Mouse (Mus musculus): ENCODE measurements around the gene Pcx. TPM values are rescaled to one million over a fixed set of nuclear protein-coding genes. Genes with fewer than 3 reads are reported as not detected.

Pcx gene
- polyA plus RNA-seq (2012; rRNA removed): 22.0 and 22.3 TPM in 2 replicates

- DNase-seq (ENCODE audit: low spot score): peak; percentile 95
These were observed at the start of gene Pcx for GRCm38 (mm10) chr19:4509986-4510963. Gene Pcx (plus strand): TSS chr19:4510472.

GRCm38 (mm10) chr19:4461981-4462380 is 48.3 kb upstream of the Pcx start:
- DNase-seq (ENCODE audit: low spot score): no peak

DNA sequence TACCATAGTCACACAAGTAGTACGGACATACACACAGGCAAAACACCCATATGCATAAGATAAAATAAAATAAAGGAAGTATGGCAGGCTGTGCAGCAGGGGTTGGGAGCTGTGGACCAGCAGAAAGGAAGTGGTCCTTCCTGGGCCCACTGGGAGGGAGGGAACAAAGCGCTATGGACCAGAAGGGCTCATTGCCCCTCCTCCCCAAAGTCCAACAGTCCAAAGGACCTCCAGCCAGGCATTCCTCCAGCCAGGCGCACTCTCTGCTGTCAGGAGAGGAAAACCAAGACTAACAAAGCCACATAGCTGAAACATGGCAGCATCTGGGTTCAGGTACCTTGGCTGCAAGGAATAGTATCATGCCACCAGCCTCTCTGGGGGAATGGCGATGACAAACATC is 45.6 kb upstream of the Pcx start:
- DNase-seq (ENCODE audit: low spot score): no peak

- no peak for DNase-seq (ENCODE audit: low spot score)
These were observed 41.9 kb upstream of the Pcx start for GRCm38 (mm10) chr19:4468363-4468762.

DNA sequence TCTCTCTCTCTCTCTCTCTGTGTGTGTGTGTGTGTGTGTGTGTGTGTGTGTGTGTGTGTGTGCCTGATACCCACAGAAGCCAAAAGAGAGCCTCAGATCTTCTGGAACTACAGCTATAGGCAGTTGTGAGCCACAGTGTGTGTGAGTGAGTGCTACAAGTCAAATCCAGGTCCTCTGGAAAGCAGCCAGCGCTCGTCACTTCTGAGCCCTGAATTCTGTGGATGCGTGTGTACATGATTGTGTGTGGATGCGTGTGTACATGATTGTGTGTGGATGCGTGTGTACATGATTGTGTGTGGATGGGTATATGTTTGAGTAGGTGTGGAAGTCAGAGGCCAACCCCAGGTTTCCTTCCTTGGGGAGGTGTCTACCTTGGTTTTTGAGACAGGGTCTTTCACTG is 36.7 kb upstream of the Pcx start:
- DNase-seq (ENCODE audit: low spot score): no peak

GRCm38 (mm10) chr19:4474739-4475138 is 35.5 kb upstream of the Pcx start:
- DNase-seq (ENCODE audit: low spot score): no peak

DNA sequence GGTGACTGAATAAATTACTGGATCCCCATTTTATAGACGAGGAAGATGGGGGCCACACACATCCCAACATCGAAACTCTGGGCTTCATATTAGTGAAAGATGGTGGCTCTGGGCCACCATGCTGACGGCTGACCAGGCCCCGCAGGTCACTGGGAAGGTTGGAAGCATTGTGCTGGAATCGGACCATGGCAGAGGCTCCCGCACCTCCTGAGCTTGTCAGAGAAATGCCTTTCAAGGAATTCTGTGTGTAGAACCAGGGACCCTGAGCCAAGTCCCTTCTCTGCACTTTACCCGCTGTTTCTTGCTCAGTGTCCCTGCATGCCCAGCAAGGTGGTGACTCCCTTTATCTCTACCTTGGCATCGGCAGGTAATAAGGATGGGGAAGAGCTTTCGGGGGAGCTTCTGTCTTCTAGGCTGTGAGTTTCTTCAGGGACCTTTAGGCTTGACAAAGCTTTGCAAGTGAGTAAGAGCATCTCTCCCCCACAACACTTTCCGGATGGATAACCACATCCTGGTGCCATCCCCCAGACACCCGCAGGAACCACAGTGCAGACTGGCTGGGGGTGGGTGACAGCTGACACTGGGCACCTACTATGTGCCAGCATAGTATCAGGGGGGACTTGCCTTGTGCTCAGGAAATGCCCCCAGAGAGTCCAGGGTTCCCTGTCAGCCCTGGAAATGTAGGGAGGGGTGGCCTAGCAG is 34.9 kb upstream of the Pcx start:
- DNase-seq (ENCODE audit: low spot score): no peak

GRCm38 (mm10) chr19:4476601-4477257 is 33.5 kb upstream of the Pcx start:
- DNase-seq (ENCODE audit: low spot score): peak; percentile 30

DNA sequence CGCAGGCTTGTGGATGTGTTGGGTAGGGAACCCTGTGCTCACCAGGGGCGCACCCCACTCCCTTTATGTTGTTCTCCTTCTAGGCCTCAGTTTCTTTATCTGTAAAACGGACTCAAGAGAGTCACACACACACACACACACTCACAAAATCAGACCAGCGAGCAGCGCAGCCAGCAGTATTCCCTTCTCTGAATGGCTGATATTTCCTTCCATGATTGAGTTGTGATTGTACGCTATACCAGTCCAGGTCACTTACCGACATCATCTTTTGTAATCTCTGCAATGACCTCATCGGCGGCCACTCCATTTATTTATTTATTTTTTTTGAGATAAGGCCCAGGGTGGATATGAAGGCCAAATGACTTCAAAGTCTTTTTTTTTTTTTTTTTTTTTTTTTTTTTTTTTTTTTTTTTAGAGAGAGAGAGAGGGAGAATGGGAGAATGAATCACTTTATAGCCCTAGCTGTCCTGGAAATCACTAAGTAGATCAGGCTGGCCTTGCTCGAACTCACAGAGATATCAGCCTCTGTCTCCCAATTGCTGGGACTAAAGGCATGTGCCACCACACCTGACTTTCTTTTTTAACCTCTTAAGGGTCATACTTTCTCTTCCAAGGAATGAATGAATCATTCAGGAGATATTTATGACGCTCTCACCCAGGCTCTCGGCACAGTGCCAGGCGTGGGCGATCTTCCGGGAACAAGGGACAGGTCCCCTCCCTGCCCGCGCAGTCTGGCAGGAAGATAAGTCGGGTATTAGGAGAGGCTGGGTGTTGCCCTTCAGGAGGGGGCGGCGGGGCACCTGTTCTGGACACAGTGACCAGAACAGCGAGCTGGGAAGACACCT is 32.7 kb upstream of the Pcx start, which contains the start of gene Syt12:
Syt12 (minus strand) TSS at position 103 of the 845 bp plus-strand sequence.
- DNase-seq (ENCODE audit: low spot score): peak; percentile 44

- DNase-seq (ENCODE audit: low spot score): no peak
These were observed 32.1 kb upstream of the Pcx start for GRCm38 (mm10) chr19:4478190-4478516.

GRCm38 (mm10) chr19:4480041-4480440 is 30.2 kb upstream of the Pcx start:
- no peak for DNase-seq (ENCODE audit: low spot score)

GRCm38 (mm10) chr19:4481326-4481725 is 28.9 kb upstream of the Pcx start:
- DNase-seq (ENCODE audit: low spot score): no peak

GRCm38 (mm10) chr19:4482111-4482859 is 28.0 kb upstream of the Pcx start:
- DNase-seq (ENCODE audit: low spot score): no peak

GRCm38 (mm10) chr19:4485006-4485405 is 25.3 kb upstream of the Pcx start:
- no peak for DNase-seq (ENCODE audit: low spot score)

- no peak for DNase-seq (ENCODE audit: low spot score)
These were observed 22.4 kb upstream of the Pcx start for GRCm38 (mm10) chr19:4487877-4488276.

- DNase-seq (ENCODE audit: low spot score): no peak
These were observed 19.1 kb upstream of the Pcx start for GRCm38 (mm10) chr19:4491080-4491695.

DNA sequence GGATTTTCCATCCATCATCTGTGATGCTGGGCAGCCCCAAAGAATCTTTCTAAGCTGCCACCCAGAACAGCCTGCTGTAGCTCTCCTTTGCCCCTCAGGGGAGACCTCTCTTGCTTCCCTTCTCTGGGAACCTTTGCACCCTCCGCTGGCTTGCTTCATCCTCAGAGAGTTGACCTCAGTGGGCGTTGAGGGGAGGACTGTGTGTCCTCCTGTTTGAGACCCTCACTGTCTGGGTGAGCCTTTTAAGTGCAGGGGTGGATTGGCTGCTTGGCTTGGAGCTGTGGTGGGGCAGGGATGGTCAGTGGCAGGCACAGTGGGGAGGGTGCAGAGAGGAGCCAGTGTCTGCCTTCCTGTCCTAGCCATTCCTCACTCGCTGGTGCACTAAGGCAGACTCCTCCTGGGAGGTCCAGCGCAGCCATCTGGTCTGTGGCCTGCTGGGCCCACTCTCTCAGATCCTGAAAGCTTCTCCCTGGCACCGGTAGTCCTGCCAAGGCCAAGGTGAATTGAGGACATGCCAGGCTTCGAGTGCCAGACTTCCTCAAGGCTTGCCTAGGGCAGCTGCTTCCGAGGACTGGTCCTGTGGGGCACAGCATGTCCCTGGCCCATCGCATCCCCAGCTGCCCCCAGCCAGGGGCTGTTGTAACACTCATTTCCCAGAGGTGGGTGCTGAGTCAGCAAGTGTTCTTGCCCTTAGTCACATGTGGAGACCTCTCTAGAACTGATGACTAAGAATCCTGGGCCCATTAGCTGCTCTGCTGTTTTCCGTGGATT is 17.6 kb upstream of the Pcx start:
- no peak for DNase-seq (ENCODE audit: low spot score)

DNA sequence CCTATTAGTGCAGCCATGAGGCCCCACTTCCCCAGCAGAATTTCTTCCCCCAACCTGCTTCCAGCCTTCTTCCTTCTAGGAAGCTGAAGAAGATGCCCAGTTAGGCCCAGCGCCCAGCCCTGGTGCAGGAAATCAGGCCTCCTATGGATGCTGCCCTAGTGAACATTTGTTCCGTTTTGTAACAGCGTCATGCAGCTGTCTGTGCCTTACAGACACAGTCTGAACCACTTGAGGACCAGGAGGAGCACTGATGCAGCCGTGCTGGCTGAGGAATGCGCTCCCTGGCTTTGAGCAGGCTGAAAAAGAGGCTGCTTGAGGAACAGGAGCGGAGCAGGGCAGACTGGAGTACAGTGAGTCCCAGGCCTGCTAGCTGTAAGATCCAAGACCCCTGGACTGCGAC is 15.6 kb upstream of the Pcx start:
- no peak for DNase-seq (ENCODE audit: low spot score)

DNA sequence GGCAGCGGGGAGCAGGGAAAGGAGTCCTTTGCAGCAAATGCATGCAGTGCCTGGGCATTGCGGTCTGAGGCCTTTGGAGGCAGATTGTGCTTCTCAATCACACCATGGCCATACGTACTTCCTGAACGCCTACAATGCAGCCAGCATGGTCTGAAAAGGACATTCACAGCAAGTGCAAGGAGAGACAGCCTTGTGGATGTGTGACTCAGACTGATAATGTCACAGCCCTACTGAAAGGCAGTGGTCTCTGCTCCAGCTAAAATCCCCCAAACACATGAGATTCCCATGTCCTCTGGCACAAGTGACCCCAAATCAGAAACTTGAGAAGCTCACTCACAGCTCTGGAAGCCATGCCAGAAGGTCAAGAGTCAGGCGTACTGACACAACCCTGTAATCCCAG is 14.5 kb upstream of the Pcx start:
- DNase-seq (ENCODE audit: low spot score): no peak

Data from urinary bladder, adult 2 months (tissue).